Mouse (Mus musculus): ENCODE measurements around the gene Hcrtr2. TPM values are rescaled to one million over a fixed set of nuclear protein-coding genes. Genes with fewer than 3 reads are reported as not detected.

Gene Hcrtr2
- polyA plus RNA-seq, 1 experiment, result not detected

DNA sequence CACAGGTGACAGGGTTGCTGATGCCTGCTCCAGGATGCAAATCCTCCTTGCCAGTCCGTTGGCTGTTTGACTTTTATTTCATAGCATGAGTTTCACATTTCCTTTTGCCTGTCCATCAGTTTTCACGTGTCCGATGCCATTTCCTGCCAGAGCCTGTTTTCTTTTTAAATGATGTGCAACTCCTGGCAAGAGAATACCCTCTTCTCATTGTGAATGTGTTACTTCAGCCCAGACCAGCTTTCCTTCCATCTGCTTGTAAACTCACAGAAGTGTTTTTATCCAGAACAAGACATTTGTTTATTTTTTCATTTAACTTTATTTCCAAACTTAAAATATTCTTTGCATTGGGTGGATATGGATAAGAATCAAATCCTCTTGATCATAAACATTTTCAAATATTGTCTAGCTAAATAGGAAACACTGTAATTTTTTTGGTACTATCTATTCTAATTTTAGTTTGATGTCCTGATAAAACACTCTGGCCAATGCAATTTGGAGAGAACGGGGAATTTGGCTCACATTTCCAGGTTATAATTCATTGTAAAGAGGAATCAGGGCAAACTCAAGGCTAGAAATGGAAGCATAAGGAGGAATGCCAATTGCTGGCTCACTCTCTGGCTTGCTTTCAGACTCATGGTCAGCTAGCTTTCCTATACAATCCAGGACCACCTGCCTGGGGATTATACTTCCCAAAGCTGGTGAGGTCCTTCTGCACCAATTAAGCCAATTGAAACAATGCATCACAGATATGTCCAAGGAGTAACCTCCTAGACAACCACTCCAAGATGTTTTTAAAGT lies 106.3 kb downstream of the Hcrtr2 start:
- no peak for DNase-seq
- H3K36me3 ChIP-seq (ENCODE audit: control insufficient read depth, insufficient read depth, low read length), result no peaks in the 10 kb centered on the region
- H3K27me3 ChIP-seq (ENCODE audit: control insufficient read depth, insufficient read depth, low read length), result no peaks in the 10 kb centered on the region
- no peak for TF ChIP-seq POLR2A (IDR thresholded peaks at IDR 0.05; ENCODE audit: control insufficient read depth, extremely low read depth, insufficient read depth, low read length, poor library complexity)
- TF ChIP-seq CTCF (IDR thresholded peaks at IDR 0.05; ENCODE audit: borderline replicate concordance, control insufficient read depth, extremely low read depth, insufficient read depth, low read length, poor library complexity), result no peak
- WGBS, result 80% methylated on average over 4 of the region's 4 CpGs
- H3K4me1 ChIP-seq (replicated peaks; ENCODE audit: control insufficient read depth, insufficient read depth, low read length), result no peaks in the 10 kb centered on the region
- H3K4me3 ChIP-seq (ENCODE audit: control insufficient read depth, insufficient read depth, low read length), result no peak overlapping the region
- H3K27ac ChIP-seq (ENCODE audit: control insufficient read depth, insufficient read depth, low read length), result no peak overlapping the region

DNA sequence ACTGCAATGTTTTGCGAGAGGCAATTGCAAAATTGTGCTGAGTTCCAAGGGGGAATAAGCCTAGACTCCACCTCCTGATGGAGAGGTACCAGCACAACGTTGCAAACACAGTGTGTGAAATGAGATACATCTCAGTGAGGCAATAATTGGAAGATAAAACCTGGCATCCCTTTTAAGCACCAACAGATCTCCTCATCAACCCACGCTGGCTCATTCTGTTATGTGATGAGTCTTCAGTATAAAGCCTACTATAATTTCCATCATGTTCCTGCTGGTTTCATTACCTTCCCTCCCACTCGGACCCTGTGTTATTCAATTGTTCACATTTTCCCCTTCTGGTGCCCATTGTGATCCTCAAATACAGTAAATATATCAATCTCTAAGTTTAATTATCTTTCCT lies 109.0 kb downstream of the Hcrtr2 start:
- H3K4me1 ChIP-seq (replicated peaks; ENCODE audit: control insufficient read depth, insufficient read depth, low read length), result no peaks in the 10 kb centered on the region
- WGBS, result 79% methylated on average over 4 of the region's 4 CpGs
- H3K36me3 ChIP-seq (ENCODE audit: control insufficient read depth, insufficient read depth, low read length), result no peaks in the 10 kb centered on the region
- H3K4me3 ChIP-seq (ENCODE audit: control insufficient read depth, insufficient read depth, low read length), result no peak overlapping the region
- H3K27me3 ChIP-seq (ENCODE audit: control insufficient read depth, insufficient read depth, low read length), result no peaks in the 10 kb centered on the region
- DNase-seq, result no peak
- TF ChIP-seq POLR2A (IDR thresholded peaks at IDR 0.05; ENCODE audit: control insufficient read depth, extremely low read depth, insufficient read depth, low read length, poor library complexity), result no peak
- no peak for TF ChIP-seq CTCF (IDR thresholded peaks at IDR 0.05; ENCODE audit: borderline replicate concordance, control insufficient read depth, extremely low read depth, insufficient read depth, low read length, poor library complexity)
- H3K27ac ChIP-seq (ENCODE audit: control insufficient read depth, insufficient read depth, low read length), result no peak overlapping the region

DNA sequence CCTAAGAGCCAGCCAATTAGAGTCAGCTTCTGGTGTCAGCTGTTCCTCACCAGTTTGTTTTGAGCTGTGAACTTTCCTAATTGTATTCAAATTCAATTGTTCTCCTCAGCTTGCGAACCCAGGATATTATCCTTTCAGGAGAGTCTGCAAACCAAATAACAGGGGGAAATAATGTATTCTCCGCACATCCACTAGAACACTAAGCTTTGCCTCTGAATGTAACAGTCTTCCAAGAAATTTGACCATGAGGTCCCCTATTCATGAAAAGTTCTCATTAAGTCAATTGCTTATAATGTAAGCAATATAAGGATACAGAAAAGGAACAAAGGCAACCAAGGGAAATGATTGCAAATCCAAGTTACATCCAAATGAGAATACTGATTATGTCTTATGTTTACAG lies 110.1 kb downstream of the Hcrtr2 start, which contains the start of gene Gfral:
Gfral (minus strand) TSS at position 101 of the 400 bp plus-strand sequence.
- WGBS, result 93% methylated on average over 2 of the region's 2 CpGs
- no peaks in the 10 kb centered on the region for H3K4me1 ChIP-seq (replicated peaks; ENCODE audit: control insufficient read depth, insufficient read depth, low read length)
- H3K27ac ChIP-seq (ENCODE audit: control insufficient read depth, insufficient read depth, low read length), result no peak within 1 kb of the TSS
- DNase-seq, result no peak
- H3K36me3 ChIP-seq (ENCODE audit: control insufficient read depth, insufficient read depth, low read length), result no peaks in the 10 kb centered on the region
- H3K4me3 ChIP-seq (ENCODE audit: control insufficient read depth, insufficient read depth, low read length), result no peak within 1 kb of the TSS
- no peaks in the 10 kb centered on the region for H3K27me3 ChIP-seq (ENCODE audit: control insufficient read depth, insufficient read depth, low read length)
- no peak for TF ChIP-seq POLR2A (IDR thresholded peaks at IDR 0.05; ENCODE audit: control insufficient read depth, extremely low read depth, insufficient read depth, low read length, poor library complexity)
- TF ChIP-seq CTCF (IDR thresholded peaks at IDR 0.05; ENCODE audit: borderline replicate concordance, control insufficient read depth, extremely low read depth, insufficient read depth, low read length, poor library complexity), result no peak

GRCm38 (mm10) chr9:76196917-76197316 lies 126.7 kb downstream of the Hcrtr2 start:
- Histone ChIP-seq H3K36me3 (ENCODE audit: control insufficient read depth, insufficient read depth, low read length) (no peaks in the 10 kb centered on the region), H3K4me1 (replicated peaks; ENCODE audit: control insufficient read depth, insufficient read depth, low read length) (no peaks in the 10 kb centered on the region), H3K27ac (ENCODE audit: control insufficient read depth, insufficient read depth, low read length) (no peak overlapping the region), H3K4me3 (ENCODE audit: control insufficient read depth, insufficient read depth, low read length) (no peak overlapping the region), H3K27me3 (ENCODE audit: control insufficient read depth, insufficient read depth, low read length) (no peaks in the 10 kb centered on the region)
- DNase-seq, result no peak
- 92% methylated on average over 4 of the region's 4 CpGs for WGBS
- TF ChIP-seq POLR2A (IDR thresholded peaks at IDR 0.05; ENCODE audit: control insufficient read depth, extremely low read depth, insufficient read depth, low read length, poor library complexity) (no peak), CTCF (IDR thresholded peaks at IDR 0.05; ENCODE audit: borderline replicate concordance, control insufficient read depth, extremely low read depth, insufficient read depth, low read length, poor library complexity) (no peak)

GRCm38 (mm10) chr9:76179221-76179620 lies 144.4 kb downstream of the Hcrtr2 start:
- no peak for DNase-seq
- no peak for TF ChIP-seq POLR2A (IDR thresholded peaks at IDR 0.05; ENCODE audit: control insufficient read depth, extremely low read depth, insufficient read depth, low read length, poor library complexity)
- no peak for TF ChIP-seq CTCF (IDR thresholded peaks at IDR 0.05; ENCODE audit: borderline replicate concordance, control insufficient read depth, extremely low read depth, insufficient read depth, low read length, poor library complexity)
- Histone ChIP-seq H3K27ac (ENCODE audit: control insufficient read depth, insufficient read depth, low read length) (no peak overlapping the region), H3K36me3 (ENCODE audit: control insufficient read depth, insufficient read depth, low read length) (no peaks in the 10 kb centered on the region), H3K4me1 (replicated peaks; ENCODE audit: control insufficient read depth, insufficient read depth, low read length) (no peaks in the 10 kb centered on the region), H3K4me3 (ENCODE audit: control insufficient read depth, insufficient read depth, low read length) (no peak overlapping the region), H3K27me3 (ENCODE audit: control insufficient read depth, insufficient read depth, low read length) (no peaks in the 10 kb centered on the region)

Other genes with a start within 250 kb of the Hcrtr2 start
- gene Gfral, start 110.2 kb downstream of the Hcrtr2 start, polyA plus RNA-seq (2012; rRNA removed), result not detected in 2 replicates
- gene Fam83b, start 243.3 kb upstream of the Hcrtr2 start, polyA plus RNA-seq (2012; rRNA removed), result 0.18 and 0.20 TPM in 2 replicates